Comparison of ENCODE assay signal across 15 mouse cellular contexts in genomic region chr7:25026452-25026851, GRCm38 (mm10). TPM values are rescaled to one million over a fixed set of nuclear protein-coding genes. Genes with fewer than 3 reads are reported as not detected.
DNase-seq lines count a peak whose midpoint lies in the region; ATAC-seq and TF ChIP-seq lines count a peak whose summit lies in the region.
"Had no signal": no experiment of that assay in that cellular context is flagged by ENCODE, and none has a peak within 500 bp of the region (broad histone marks: within the 10 kb centered on the region; RNA-seq: fewer than 3 reads in every experiment).

No protein-coding gene starts in this region.

- DNase-seq in adrenal gland, adult 2 months: peak; percentile 57
- no peak for DNase-seq in adrenal gland, postnatal 4 days (ENCODE audit: low spot score in 2 of 2)
- no peak for DNase-seq in layer of hippocampus, adult 2 months (ENCODE audit: low spot score in 2 of 2)
- no peak for DNase-seq in layer of hippocampus, adult 11-12 months (ENCODE audit: low spot score)
- DNase-seq in MN1 (ENCODE audit: low spot score): peak; percentile 58
- DNase-seq in left cerebral cortex, adult 2 months (ENCODE audit: extremely low spot score in 1 of 2, low spot score in 2 of 2): no peak
- DNase-seq in kidney, postnatal 36 days: no peak
- DNase-seq: cerebellum, adult 11-12 months; heart, adult 11 months; kidney, adult 11 months; layer of hippocampus, adult 9-11 months had no signal

- ATAC-seq in common myeloid progenitor, adult 5-6 weeks (replicated peaks; ENCODE audit: low read depth, poor library complexity, severe bottlenecking): 0 out of 2 replicates have a peak, but pooled peaks have one; percentile 26
- ATAC-seq: forebrain, embryonic 14.5 days had no signal

- intact Hi-C loops in left cerebral cortex, adult 2 months (cut with DNase I): loop anchor here (2.0 kb wide), 1 partner anchor 66 kb away; no protein-coding TSS in a partner anchor

- H3K4me3 ChIP-seq in layer of hippocampus, adult 2 months: no peak overlapping the region
- H3K4me3 ChIP-seq in left cerebral cortex, adult 2 months: no peak overlapping the region
- H3K4me3 ChIP-seq: hindbrain, embryonic 15.5 days; limb, embryonic 15.5 days had no signal

- peak overlapping the region; percentile 36; the same call in 1 of the 2 replicates for H3K27ac ChIP-seq in layer of hippocampus, adult 2 months
- H3K27ac ChIP-seq in left cerebral cortex, adult 2 months: no peak overlapping the region
- H3K27ac ChIP-seq: hindbrain, embryonic 15.5 days; limb, embryonic 15.5 days had no signal

- no peak for TF ChIP-seq CTCF in layer of hippocampus, adult 2 months (conservative IDR thresholded peaks at IDR 0.05)
- TF ChIP-seq CTCF in left cerebral cortex, adult 2 months (IDR thresholded peaks at IDR 0.05): no peak

RNA-seq across cellular contexts. Expression of gene Atp1a3, which starts 20.7 kb away (rescaled TPM):
- total RNA-seq in adrenal gland, adult 2 months (2021): 100 to 1,000 TPM in 1 of 2 experiments, 10 to 100 TPM in 1; 59.1 to 147 TPM
- polyA plus RNA-seq in adrenal gland, adult 2 months (2012; rRNA removed): 115 and 153 TPM in 2 replicates
- 10 to 100 TPM; 66.4 to 69.0 TPM for total RNA-seq in adrenal gland, postnatal 4 days (2021)
- 1,000 to 10,000 TPM; 2,443 to 2,563 TPM for total RNA-seq in layer of hippocampus, adult 2 months (2021)
- 17.1 and 23.8 TPM in 2 replicates for total RNA-seq in common myeloid progenitor, adult 5-6 weeks (2017)
- total RNA-seq in left cerebral cortex, adult 2 months (2021): 1,000 to 10,000 TPM; 1,970 to 2,141 TPM

RNA-seq across cellular contexts. Expression of gene Grik5, which starts 45.7 kb away (rescaled TPM):
- total RNA-seq in adrenal gland, adult 2 months (2021): 10 to 100 TPM; 14.5 to 18.5 TPM
- 54.9 and 71.3 TPM in 2 replicates for polyA plus RNA-seq in adrenal gland, adult 2 months (2012; rRNA removed)
- total RNA-seq in adrenal gland, postnatal 4 days (2021): 10 to 100 TPM; 38.1 to 45.1 TPM
- total RNA-seq in layer of hippocampus, adult 2 months (2021): 100 to 1,000 TPM; 247 to 248 TPM
- 10.4 and 11.5 TPM in 2 replicates for total RNA-seq in common myeloid progenitor, adult 5-6 weeks (2017)
- total RNA-seq in left cerebral cortex, adult 2 months (2021): 100 to 1,000 TPM; 207 to 218 TPM

RNA-seq across cellular contexts. Expression of gene Zfp574, which starts 45.9 kb away (rescaled TPM):
- 10 to 100 TPM; 21.3 to 21.9 TPM for total RNA-seq in adrenal gland, adult 2 months (2021)
- polyA plus RNA-seq in adrenal gland, adult 2 months (2012; rRNA removed): 60.8 and 61.2 TPM in 2 replicates
- 10 to 100 TPM; 22.3 to 24.4 TPM for total RNA-seq in adrenal gland, postnatal 4 days (2021)
- 10 to 100 TPM; 29.3 to 30.3 TPM for total RNA-seq in layer of hippocampus, adult 2 months (2021)
- total RNA-seq in common myeloid progenitor, adult 5-6 weeks (2017): 4.8 and 8.4 TPM in 2 replicates
- total RNA-seq in left cerebral cortex, adult 2 months (2021): 10 to 100 TPM; 37.1 to 37.7 TPM

RNA-seq across cellular contexts. Expression of gene Rabac1, which starts 53.9 kb away (rescaled TPM):
- total RNA-seq in adrenal gland, adult 2 months (2021): 100 to 1,000 TPM; 251 to 383 TPM
- 735 and 788 TPM in 2 replicates for polyA plus RNA-seq in adrenal gland, adult 2 months (2012; rRNA removed)
- total RNA-seq in adrenal gland, postnatal 4 days (2021): 100 to 1,000 TPM; 204 to 208 TPM
- total RNA-seq in layer of hippocampus, adult 2 months (2021): 100 to 1,000 TPM; 275 to 315 TPM
- 78.3 and 82.6 TPM in 2 replicates for total RNA-seq in common myeloid progenitor, adult 5-6 weeks (2017)
- 100 to 1,000 TPM; 287 TPM for total RNA-seq in left cerebral cortex, adult 2 months (2021)

Comparison
In these comparisons a context has a peak if more than half of its experiments do, and no peak if none do; other contexts are left out.
1. DNase-seq: peak in adrenal gland, adult 2 months (single experiment) and MN1 (single experiment); none in adrenal gland, postnatal 4 days (0 of 2), layer of hippocampus, adult 2 months (0 of 2), layer of hippocampus, adult 11-12 months (single experiment), left cerebral cortex, adult 2 months (0 of 2) and kidney, postnatal 36 days (0 of 2).
2. RNA of gene Atp1a3, which starts 20.7 kb away (total RNA-seq): 2,443 to 2,563 TPM in layer of hippocampus, adult 2 months and 1,970 to 2,141 TPM in left cerebral cortex, adult 2 months; 59.1 to 147 TPM in adrenal gland, adult 2 months, 66.4 to 69.0 TPM in adrenal gland, postnatal 4 days and 17.1 to 23.8 TPM in common myeloid progenitor, adult 5-6 weeks; every median in the first group is over 10 times any median in the second.
3. RNA of gene Grik5, which starts 45.7 kb away (total RNA-seq): 247 to 248 TPM in layer of hippocampus, adult 2 months and 207 to 218 TPM in left cerebral cortex, adult 2 months; 38.1 to 45.1 TPM in adrenal gland, postnatal 4 days, 14.5 to 18.5 TPM in adrenal gland, adult 2 months and 10.4 to 11.5 TPM in common myeloid progenitor, adult 5-6 weeks; every median in the first group is over 4 times any median in the second.